Mouse (Mus musculus): ENCODE measurements around the gene Sept9. TPM values are rescaled to one million over a fixed set of nuclear protein-coding genes. Genes with fewer than 3 reads are reported as not detected.

Gene Sept9
- total RNA-seq, 2 experiments from 2014 or later: 77.4 to 77.8 TPM

- Histone ChIP-seq H3K4me3 (no peak overlapping the region), H3K27ac (peak overlapping the region; percentile 95)
- DNase-seq (ENCODE audit: extremely low spot score in 1 of 2, low spot score in 2 of 2): no peak
- no peak for TF ChIP-seq CTCF (IDR thresholded peaks at IDR 0.05)
- intact Hi-C loops (cut with DNase I): no loop called here
These were observed 63.8 kb downstream of the Sept9 start for GRCm38 (mm10) chr11:117263096-117263808.

GRCm38 (mm10) chr11:117264162-117265021, 64.9 kb downstream of the Sept9 start:
- no peak for TF ChIP-seq CTCF (IDR thresholded peaks at IDR 0.05)
- Histone ChIP-seq H3K27ac (peak overlapping the region; percentile 95), H3K4me3 (no peak overlapping the region)
- intact Hi-C loops (cut with DNase I): loop anchor here (5.0 kb wide), 2 partner anchors 48 to 63 kb away; no protein-coding TSS in a partner anchor
- DNase-seq (ENCODE audit: extremely low spot score in 1 of 2, low spot score in 2 of 2): peak in 1 of 2 experiments; percentile 52

- H3K4me3 ChIP-seq: peak overlapping the region; percentile 78
- peak; percentile 12 for TF ChIP-seq CTCF (IDR thresholded peaks at IDR 0.05)
- intact Hi-C loops (cut with DNase I): loop anchor here (5.0 kb wide), 2 partner anchors 47 to 62 kb away; no protein-coding TSS in a partner anchor
- no peak for DNase-seq (ENCODE audit: extremely low spot score in 1 of 2, low spot score in 2 of 2)
- peak overlapping the region; percentile 95 for H3K27ac ChIP-seq
These were observed 66.0 kb downstream of the Sept9 start for GRCm38 (mm10) chr11:117265270-117265980.

- H3K27ac ChIP-seq: peak overlapping the region; percentile 95
- intact Hi-C loops (cut with DNase I): loop anchor here (2.0 to 5.0 kb wide), 3 partner anchors 27 to 61 kb away; no protein-coding TSS in a partner anchor
- TF ChIP-seq CTCF (IDR thresholded peaks at IDR 0.05): no peak
- peak overlapping the region; percentile 78 for H3K4me3 ChIP-seq
- DNase-seq (ENCODE audit: extremely low spot score in 1 of 2, low spot score in 2 of 2): peak; percentile 63 to 73
These were observed 66.8 kb downstream of the Sept9 start for GRCm38 (mm10) chr11:117265981-117266905.

GRCm38 (mm10) chr11:117266906-117267721, 67.7 kb downstream of the Sept9 start:
- Histone ChIP-seq H3K27ac (peak overlapping the region; percentile 95), H3K4me3 (peak overlapping the region; percentile 78)
- peak in 1 of 2 experiments; percentile 55 for DNase-seq (ENCODE audit: extremely low spot score in 1 of 2, low spot score in 2 of 2)
- peak; percentile 44 for TF ChIP-seq CTCF (IDR thresholded peaks at IDR 0.05)
- intact Hi-C loops (cut with DNase I): loop anchor here (2.0 to 5.0 kb wide), 3 partner anchors 28 to 60 kb away; no protein-coding TSS in a partner anchor

- intact Hi-C loops (cut with DNase I): loop anchor here (2.0 to 5.0 kb wide), 3 partner anchors 29 to 59 kb away; no protein-coding TSS in a partner anchor
- TF ChIP-seq CTCF (IDR thresholded peaks at IDR 0.05): no peak
- Histone ChIP-seq H3K4me3 (peak overlapping the region; percentile 18; the same call in 1 of the 2 replicates), H3K27ac (no peak overlapping the region)
- DNase-seq (ENCODE audit: extremely low spot score in 1 of 2, low spot score in 2 of 2): no peak
These were observed 68.4 kb downstream of the Sept9 start for GRCm38 (mm10) chr11:117267828-117268227.

- no peak for DNase-seq (ENCODE audit: extremely low spot score in 1 of 2, low spot score in 2 of 2)
- intact Hi-C loops (cut with DNase I): loop anchor here (5.0 kb wide), 2 partner anchors 44 to 59 kb away; no protein-coding TSS in a partner anchor
- H3K27ac ChIP-seq: no peak overlapping the region
- H3K4me3 ChIP-seq: peak overlapping the region; percentile 11; the same call in 1 of the 2 replicates
- TF ChIP-seq CTCF (IDR thresholded peaks at IDR 0.05): no peak
These were observed 69.0 kb downstream of the Sept9 start for GRCm38 (mm10) chr11:117268304-117268956.

GRCm38 (mm10) chr11:117269053-117269702, 69.7 kb downstream of the Sept9 start:
- no peak for TF ChIP-seq CTCF (IDR thresholded peaks at IDR 0.05)
- DNase-seq (ENCODE audit: extremely low spot score in 1 of 2, low spot score in 2 of 2): no peak
- intact Hi-C loops (cut with DNase I): loop anchor here (5.0 kb wide), 2 partner anchors 43 to 58 kb away; no protein-coding TSS in a partner anchor
- H3K4me3 ChIP-seq: no peak overlapping the region
- no peak overlapping the region for H3K27ac ChIP-seq

- intact Hi-C loops (cut with DNase I): loop anchor here (5.0 kb wide), 2 partner anchors 42 to 57 kb away; no protein-coding TSS in a partner anchor
- Histone ChIP-seq H3K27ac (no peak overlapping the region), H3K4me3 (no peak overlapping the region)
- no peak for DNase-seq (ENCODE audit: extremely low spot score in 1 of 2, low spot score in 2 of 2)
- no peak for TF ChIP-seq CTCF (IDR thresholded peaks at IDR 0.05)
These were observed 70.5 kb downstream of the Sept9 start for GRCm38 (mm10) chr11:117269946-117270345.

Data from left cerebral cortex, adult 2 months (tissue).